13 mouse cellular contexts compared by ENCODE assay signal in the genomic region with DNA sequence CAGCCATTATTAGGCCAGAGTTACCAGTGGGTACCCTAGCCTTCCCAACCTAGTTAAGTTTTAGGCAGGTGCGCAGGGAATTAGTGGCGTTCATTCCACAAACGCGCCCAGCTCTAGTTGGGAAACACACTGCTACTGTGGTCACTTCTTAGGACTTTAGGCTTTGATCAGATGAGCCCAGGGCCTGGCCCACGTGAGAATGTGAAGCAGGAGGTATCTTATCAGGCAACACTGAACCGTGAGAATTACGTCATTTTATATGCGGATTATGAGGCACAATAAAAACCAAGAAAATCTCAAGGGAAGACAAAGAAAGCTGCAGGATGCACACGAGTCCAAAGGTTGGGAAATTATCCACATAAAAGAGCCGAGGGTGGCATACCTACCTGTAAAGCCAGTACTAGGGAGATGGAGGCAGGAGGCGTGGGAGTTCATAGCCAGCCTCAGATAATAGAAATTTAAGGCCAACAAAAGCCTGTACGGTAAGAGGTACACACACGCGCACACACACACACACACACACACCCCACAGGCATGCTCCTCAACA. TPM values are rescaled to one million over a fixed set of nuclear protein-coding genes. Genes with fewer than 3 reads are reported as not detected.
DNase-seq lines count a peak whose midpoint lies in the region; ATAC-seq and TF ChIP-seq lines count a peak whose summit lies in the region.
"Had no signal": no experiment of that assay in that cellular context is flagged by ENCODE, and none has a peak within 500 bp of the region (broad histone marks: within the 10 kb centered on the region; RNA-seq: fewer than 3 reads in every experiment).

No protein-coding gene starts in this region.

- ATAC-seq in hindbrain, embryonic 12.5 days (ENCODE audit: low FRiP score), result no peak
- no peak for ATAC-seq in hindbrain, embryonic 16.5 days
- ATAC-seq in intestine, embryonic 14.5 days (replicated peaks; ENCODE audit: low FRiP score, low TSS enrichment, low read depth), result peak; percentile 51
- ATAC-seq in midbrain, embryonic 14.5 days (ENCODE audit: low FRiP score, low TSS enrichment), result no peak

- H3K4me3 ChIP-seq in hindbrain, embryonic 12.5 days, result no peak overlapping the region
- H3K4me3 ChIP-seq in hindbrain, embryonic 16.5 days (ENCODE audit: low read length), result no peak overlapping the region
- H3K4me3 ChIP-seq in bone marrow, adult 2 months (replicated peaks; ENCODE audit: control insufficient read depth, low read depth, low read length), result no peak overlapping the region
- no peak overlapping the region for H3K4me3 ChIP-seq in intestine, embryonic 14.5 days (ENCODE audit: low read depth, low read length)
- no peak overlapping the region for H3K4me3 ChIP-seq in midbrain, embryonic 14.5 days (replicated peaks; ENCODE audit: low read depth, low read length)
- H3K4me3 ChIP-seq: erythroblast, embryonic 14.5 days; kidney, embryonic 15.5 days had no signal

- 87% methylated on average over 14 of the region's 14 CpGs for WGBS in hindbrain, embryonic 12.5 days
- 80% methylated on average over 14 of the region's 14 CpGs for WGBS in hindbrain, embryonic 16.5 days
- 72% methylated on average over 14 of the region's 14 CpGs for WGBS in bone marrow, adult 2 months
- WGBS in intestine, embryonic 14.5 days, result 76% methylated on average over 14 of the region's 14 CpGs
- WGBS in midbrain, embryonic 14.5 days, result 67% methylated on average over 14 of the region's 14 CpGs

- H3K27me3 ChIP-seq in hindbrain, embryonic 12.5 days, result no peaks in the 10 kb centered on the region
- H3K27me3 ChIP-seq in hindbrain, embryonic 16.5 days (replicated peaks; ENCODE audit: control insufficient read depth, insufficient read depth, low read length), result no peaks in the 10 kb centered on the region
- no peaks in the 10 kb centered on the region for H3K27me3 ChIP-seq in intestine, embryonic 14.5 days (replicated peaks; ENCODE audit: control insufficient read depth, insufficient read depth, low read length)
- no peaks in the 10 kb centered on the region for H3K27me3 ChIP-seq in midbrain, embryonic 14.5 days (ENCODE audit: control insufficient read depth, insufficient read depth, low read length)
- H3K27me3 ChIP-seq: kidney, embryonic 15.5 days had no signal

- H3K27ac ChIP-seq in hindbrain, embryonic 12.5 days, result 0 out of 2 replicates have a peak overlapping the region, but pooled peaks have one; percentile 40
- no peak overlapping the region for H3K27ac ChIP-seq in hindbrain, embryonic 16.5 days (ENCODE audit: low read depth, low read length)
- H3K27ac ChIP-seq in bone marrow, adult 2 months (ENCODE audit: control insufficient read depth, insufficient read depth, low read depth, low read length, poor library complexity), result peak overlapping the region; percentile 87; the same call in 1 of the 2 replicates
- peak overlapping the region; percentile 89 for H3K27ac ChIP-seq in intestine, embryonic 14.5 days (ENCODE audit: low read depth)
- H3K27ac ChIP-seq in midbrain, embryonic 14.5 days (replicated peaks; ENCODE audit: low read depth, low read length), result peak overlapping the region; percentile 41; the same call in 1 of the 2 replicates

- no peak overlapping the region for H3K4me2 ChIP-seq in hindbrain, embryonic 12.5 days (replicated peaks)
- H3K4me2 ChIP-seq in hindbrain, embryonic 16.5 days (ENCODE audit: low read length), result no peak overlapping the region
- no peak overlapping the region for H3K4me2 ChIP-seq in intestine, embryonic 14.5 days (ENCODE audit: low read length)
- H3K4me2 ChIP-seq in midbrain, embryonic 14.5 days (ENCODE audit: low read length), result no peak overlapping the region
- H3K4me2 ChIP-seq: kidney, embryonic 15.5 days had no signal

- no peaks in the 10 kb centered on the region for H3K9me3 ChIP-seq in hindbrain, embryonic 12.5 days (replicated peaks)
- H3K9me3 ChIP-seq in hindbrain, embryonic 16.5 days (ENCODE audit: control insufficient read depth, low read length), result no peaks in the 10 kb centered on the region
- no peaks in the 10 kb centered on the region for H3K9me3 ChIP-seq in intestine, embryonic 14.5 days (ENCODE audit: control insufficient read depth, low read length)
- H3K9me3 ChIP-seq in midbrain, embryonic 14.5 days (ENCODE audit: control insufficient read depth, low read length), result no peaks in the 10 kb centered on the region
- H3K9me3 ChIP-seq: kidney, embryonic 15.5 days had no signal

- H3K4me1 ChIP-seq in hindbrain, embryonic 12.5 days, result peaks cover 44% of the 10 kb centered on the region
- H3K4me1 ChIP-seq in hindbrain, embryonic 16.5 days (ENCODE audit: control insufficient read depth, insufficient read depth, low read depth, low read length), result peaks cover 26% of the 10 kb centered on the region
- peaks cover 21% of the 10 kb centered on the region for H3K4me1 ChIP-seq in bone marrow, adult 2 months (ENCODE audit: control insufficient read depth, insufficient read depth, low read length)
- peaks cover 33% of the 10 kb centered on the region for H3K4me1 ChIP-seq in intestine, embryonic 14.5 days (replicated peaks; ENCODE audit: control insufficient read depth, insufficient read depth, low read length)
- H3K4me1 ChIP-seq in midbrain, embryonic 14.5 days (ENCODE audit: control insufficient read depth, insufficient read depth, low read length), result peaks cover 22% of the 10 kb centered on the region

- H3K36me3 ChIP-seq in hindbrain, embryonic 12.5 days, result peaks cover 18% of the 10 kb centered on the region
- peaks cover 7% of the 10 kb centered on the region; the same call in 1 of the 2 replicates for H3K36me3 ChIP-seq in hindbrain, embryonic 16.5 days (ENCODE audit: control insufficient read depth, insufficient read depth, low read length)
- H3K36me3 ChIP-seq in intestine, embryonic 14.5 days (ENCODE audit: control insufficient read depth, insufficient read depth, low read length), result peaks cover 13% of the 10 kb centered on the region
- H3K36me3 ChIP-seq in midbrain, embryonic 14.5 days (ENCODE audit: control insufficient read depth, insufficient read depth, low read length), result peaks cover 14% of the 10 kb centered on the region

- H3K9ac ChIP-seq in hindbrain, embryonic 12.5 days, result no peak overlapping the region
- no peak overlapping the region for H3K9ac ChIP-seq in hindbrain, embryonic 16.5 days (ENCODE audit: low read depth, low read length)
- H3K9ac ChIP-seq in intestine, embryonic 14.5 days (ENCODE audit: low read length), result no peak overlapping the region
- no peak overlapping the region for H3K9ac ChIP-seq in midbrain, embryonic 14.5 days (replicated peaks; ENCODE audit: low read length)
- H3K9ac ChIP-seq: kidney, embryonic 15.5 days had no signal

- TF ChIP-seq POLR2A in bone marrow, adult 2 months (IDR thresholded peaks at IDR 0.05; ENCODE audit: borderline replicate concordance, control insufficient read depth, low read depth, low read length), result no peak

- no peak for TF ChIP-seq CTCF in bone marrow, adult 2 months (IDR thresholded peaks at IDR 0.05; ENCODE audit: control insufficient read depth, insufficient read depth, low read length)

- DNase-seq in intestine, embryonic 14.5 days (ENCODE audit: low spot score), result no peak
- DNase-seq in midbrain, embryonic 14.5 days, result no peak
- DNase-seq in heart, adult 11 months, result no peak
- DNase-seq in adrenal gland, adult (ENCODE audit: inconsistent age in 2 of 2, low spot score in 1 of 2), result no peak
- no peak for DNase-seq in heart, adult 8-10 months (ENCODE audit: low spot score)
- DNase-seq: heart, adult 18-20 months; layer of hippocampus, adult 9-11 months; lung, adult 2 months had no signal

RNA-seq across cellular contexts. Expression of gene Cotl1, which starts 29.3 kb away (rescaled TPM):
- 115 and 142 TPM in 2 replicates for polyA plus RNA-seq in hindbrain, embryonic 12.5 days (2016; fragmentation: Nextera tagmentation; extraction: Ambion mirVana)
- polyA plus RNA-seq in hindbrain, embryonic 16.5 days (2015; fragmentation: Nextera tagmentation; extraction: Ambion mirVana), result 112 and 127 TPM in 2 replicates
- polyA plus RNA-seq in bone marrow, adult 2 months (2011; ENCODE audit: insufficient read depth, insufficient read length, low replicate concordance, missing spikeins), result 90.1 and 247 TPM in 2 replicates
- polyA plus RNA-seq in intestine, embryonic 14.5 days (2014; fragmentation: Nextera tagmentation; extraction: Ambion mirVana), result 410 and 468 TPM in 2 replicates
- 291 and 381 TPM in 2 replicates for polyA plus RNA-seq in midbrain, embryonic 14.5 days (2014; fragmentation: Nextera tagmentation; extraction: Ambion mirVana)
- total RNA-seq in heart, adult 8-10 months (2022), result 10 to 100 TPM in 3 of 4 experiments, 1 to 10 TPM in 1; 9.6 to 26.9 (median 11.3) TPM

RNA-seq across cellular contexts. Expression of gene Tldc1, which starts 32.8 kb away (rescaled TPM):
- 11.9 and 12.2 TPM in 2 replicates for polyA plus RNA-seq in hindbrain, embryonic 12.5 days (2016; fragmentation: Nextera tagmentation; extraction: Ambion mirVana)
- polyA plus RNA-seq in hindbrain, embryonic 16.5 days (2015; fragmentation: Nextera tagmentation; extraction: Ambion mirVana), result 11.4 and 13.4 TPM in 2 replicates
- polyA plus RNA-seq in bone marrow, adult 2 months (2011; ENCODE audit: insufficient read depth, insufficient read length, low replicate concordance, missing spikeins), result 0.88 and 3.2 TPM in 2 replicates
- polyA plus RNA-seq in intestine, embryonic 14.5 days (2014; fragmentation: Nextera tagmentation; extraction: Ambion mirVana), result 11.1 and 15.0 TPM in 2 replicates
- 5.8 and 6.3 TPM in 2 replicates for polyA plus RNA-seq in midbrain, embryonic 14.5 days (2014; fragmentation: Nextera tagmentation; extraction: Ambion mirVana)
- 10 to 100 TPM; 11.3 to 14.3 (median 12.1) TPM for total RNA-seq in heart, adult 8-10 months (2022)

RNA-seq across cellular contexts. Expression of gene Klhl36, which starts 51.0 kb away (rescaled TPM):
- 12.2 and 12.8 TPM in 2 replicates for polyA plus RNA-seq in hindbrain, embryonic 12.5 days (2016; fragmentation: Nextera tagmentation; extraction: Ambion mirVana)
- polyA plus RNA-seq in hindbrain, embryonic 16.5 days (2015; fragmentation: Nextera tagmentation; extraction: Ambion mirVana), result 20.3 and 20.5 TPM in 2 replicates
- 2.8 and 4.8 TPM in 2 replicates for polyA plus RNA-seq in bone marrow, adult 2 months (2011; ENCODE audit: insufficient read depth, insufficient read length, low replicate concordance, missing spikeins)
- 12.9 and 14.0 TPM in 2 replicates for polyA plus RNA-seq in intestine, embryonic 14.5 days (2014; fragmentation: Nextera tagmentation; extraction: Ambion mirVana)
- polyA plus RNA-seq in midbrain, embryonic 14.5 days (2014; fragmentation: Nextera tagmentation; extraction: Ambion mirVana), result 14.0 and 18.1 TPM in 2 replicates
- total RNA-seq in heart, adult 8-10 months (2022), result 1 to 10 TPM; 2.8 to 3.1 (median 2.9) TPM
